Mouse (Mus musculus) stomach, postnatal 0 days (tissue): ENCODE results near the gene Olfr1277. TPM values are rescaled to one million over a fixed set of nuclear protein-coding genes. Genes with fewer than 3 reads are reported as not detected.

ENCODE experiments used
- ATAC-seq: fragments of 200-750 bp; cut with Nextera tagmentation; 2 replicates; pipeline ENCODE4 v1.8.0; 2017; ENCODE audit not compliant: low FRiP score, low TSS enrichment
- DNase-seq: peaks from one replicate; pipeline ENCODE4 v3.0.0-alpha.2; 2016; ENCODE audit warnings: low spot score
- H3K27ac ChIP-seq: fragments of 300-500 bp; sonication (generic); replicated peaks from 2 replicates; pipeline ENCODE4 v1.5.1; 2014; ENCODE audit warnings: mild to moderate bottlenecking, control low read depth
- H3K27me3 ChIP-seq: fragments of 300-500 bp; sonication (generic); 2 replicates; pipeline ENCODE4 v1.6.1; 2014; ENCODE audit warnings: low read length; ENCODE audit not compliant: control insufficient read depth, insufficient read depth
- H3K36me3 ChIP-seq: fragments of 300-500 bp; sonication (generic); 2 replicates; pipeline ENCODE4 v1.6.1; 2014; ENCODE audit warnings: low read length, mixed read lengths; ENCODE audit not compliant: control insufficient read depth, insufficient read depth
- H3K4me1 ChIP-seq: fragments of 300-500 bp; sonication (generic); replicated peaks from 2 replicates; pipeline ENCODE4 v1.6.1; 2014; ENCODE audit warnings: antibody characterized with exemption; ENCODE audit not compliant: control insufficient read depth, insufficient read depth
- H3K4me2 ChIP-seq: fragments of 300-500 bp; sonication (generic); replicated peaks from 2 replicates; pipeline ENCODE4 v1.6.1; 2014; ENCODE audit warnings: low read depth, mild to moderate bottlenecking, control low read depth, moderate library complexity
- H3K4me3 ChIP-seq: fragments of 300-500 bp; sonication (generic); 2 replicates; pipeline ENCODE4 v1.5.1; 2014; ENCODE audit warnings: low read depth, low read length, control low read depth
- H3K9ac ChIP-seq: fragments of 300-500 bp; sonication (generic); 2 replicates; pipeline ENCODE4 v1.6.1; 2014; ENCODE audit warnings: mild to moderate bottlenecking, low read length, control low read depth, mixed read lengths
- H3K9me3 ChIP-seq: fragments of 300-500 bp; sonication (generic); 2 replicates; pipeline ENCODE4 v1.6.1; 2016; ENCODE audit warnings: low read length; ENCODE audit not compliant: control insufficient read depth
- CTCF ChIP-seq: IDR thresholded peaks from 2 replicates; pipeline ENCODE4 v1.5.1; 2016; ENCODE audit warnings: antibody characterized with exemption, low read depth, mild to moderate bottlenecking, moderate library complexity
- EP300 ChIP-seq: optimal IDR thresholded peaks from 2 replicates; pipeline ENCODE3; 2016; ENCODE audit warnings: antibody characterized with exemption
- WGBS: fragments of 180-500 bp; shearing (Covaris S2); extraction: QIAGEN DNeasy Blood & Tissue Kit; methylation state at CpG from one replicate; pipeline ENCODE4 v1.1.7; 2014; 5-methylcytosine and 5-hydroxymethylcytosine counted together
- polyA plus RNA-seq: library from polyadenylated mRNA; unstranded; fragments of >200 nt; fragmentation: Nextera tagmentation; extraction: Ambion mirVana; gene quantifications from 2 replicates; pipeline ENCODE4 v1.2.1, GENCODE M21; 2015

Olfr1277 gene
- polyA plus RNA-seq, 1 experiment from 2014 or later: not detected

DNA sequence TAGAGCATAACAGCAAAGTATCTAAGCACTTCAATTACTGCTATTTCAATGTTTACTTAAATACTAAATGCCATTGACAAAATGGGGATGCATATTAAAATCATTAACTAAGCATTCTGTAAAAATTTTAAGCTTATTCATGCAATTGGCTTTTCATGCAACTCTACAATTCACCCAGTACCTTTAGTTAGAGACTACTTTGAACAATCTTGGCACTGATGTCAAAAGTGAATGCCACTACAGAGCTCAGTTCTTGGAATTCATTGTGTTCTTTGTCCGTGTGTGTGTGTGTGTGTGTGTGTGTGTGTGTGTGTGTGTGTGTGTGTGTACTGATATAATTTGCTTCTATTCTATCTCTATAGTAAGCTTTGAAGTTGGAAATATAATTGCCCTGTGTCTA is 38.7 kb downstream of the Olfr1277 start, which contains the start of gene Olfr1275:
Gene Olfr1275, minus strand, starts transcription at position 101 of the 400 bp plus-strand sequence.
- Histone ChIP-seq H3K4me2 (no peak within 1 kb of the TSS), H3K27me3 (no peaks in the 10 kb centered on the region), H3K9ac (no peak within 1 kb of the TSS), H3K9me3 (no peaks in the 10 kb centered on the region), H3K4me3 (no peak within 1 kb of the TSS), H3K4me1 (no peaks in the 10 kb centered on the region), H3K36me3 (no peaks in the 10 kb centered on the region), H3K27ac (no peak within 1 kb of the TSS)
- DNase-seq: no peak
- WGBS: 83% methylated on average over 1 of the region's 1 CpGs
- ATAC-seq: no peak
- no peak for TF ChIP-seq EP300
- TF ChIP-seq CTCF: no peak

DNA sequence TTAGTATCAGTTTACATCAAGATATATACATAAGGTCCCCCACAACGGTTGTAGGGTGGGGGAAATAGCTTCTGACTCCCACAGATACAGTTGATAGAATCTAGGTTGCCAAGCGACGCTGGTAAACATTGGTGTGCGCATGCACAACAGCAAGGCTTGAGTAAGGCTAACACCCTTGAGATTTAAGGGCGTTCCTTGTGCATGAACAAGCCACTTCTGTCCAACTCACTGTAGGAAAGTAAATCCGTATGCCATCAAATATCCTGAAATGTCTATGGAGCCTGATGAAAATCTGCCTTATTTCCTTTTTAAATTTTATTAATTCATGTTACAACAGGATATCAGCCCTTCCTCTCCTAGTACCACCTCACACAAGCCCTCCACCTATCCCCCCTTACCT is 44.4 kb downstream of the Olfr1277 start, which contains the start of gene 4930430A15Rik:
Gene 4930430A15Rik, minus strand, starts transcription at position 101 of the 400 bp plus-strand sequence.
- Histone ChIP-seq H3K9me3 (no peaks in the 10 kb centered on the region), H3K27me3 (no peaks in the 10 kb centered on the region), H3K27ac (no peak within 1 kb of the TSS), H3K4me1 (no peaks in the 10 kb centered on the region), H3K4me2 (no peak within 1 kb of the TSS), H3K9ac (no peak within 1 kb of the TSS), H3K36me3 (no peaks in the 10 kb centered on the region), H3K4me3 (no peak within 1 kb of the TSS)
- WGBS: 81% methylated on average over 6 of the region's 6 CpGs
- ATAC-seq (no peak), DNase-seq (no peak)
- TF ChIP-seq CTCF (no peak), EP300 (no peak)

Other genes with a start within 250 kb of the Olfr1277 start
- not detected in 2 replicates for gene Gm13941, start 168.1 kb downstream of the Olfr1277 start, polyA plus RNA-seq
- gene Gm15130, start 121.2 kb downstream of the Olfr1277 start, polyA plus RNA-seq: not detected in 2 replicates
- gene 4930430A15Rik, start 44.5 kb downstream of the Olfr1277 start, polyA plus RNA-seq: not detected in 2 replicates
- gene Olfr1275, start 38.8 kb downstream of the Olfr1277 start, polyA plus RNA-seq: not detected in 2 replicates
- not detected in 2 replicates for gene Olfr1276, start 19.6 kb downstream of the Olfr1277 start, polyA plus RNA-seq
- gene Olfr1278, start 16.0 kb upstream of the Olfr1277 start, polyA plus RNA-seq: not detected in 2 replicates
- not detected in 2 replicates for gene Olfr1279, start 26.5 kb upstream of the Olfr1277 start, polyA plus RNA-seq
- gene Olfr1280, start 39.9 kb upstream of the Olfr1277 start, polyA plus RNA-seq: not detected in 2 replicates
- gene Olfr1281, start 52.4 kb upstream of the Olfr1277 start, polyA plus RNA-seq: not detected in 2 replicates
- gene Olfr1282, start 62.0 kb upstream of the Olfr1277 start, polyA plus RNA-seq: not detected in 2 replicates
- not detected in 2 replicates for gene Olfr1283, start 92.7 kb upstream of the Olfr1277 start, polyA plus RNA-seq
- gene Olfr1284, start 101.4 kb upstream of the Olfr1277 start, polyA plus RNA-seq: not detected in 2 replicates
- not detected in 2 replicates for gene Olfr1286, start 149.0 kb upstream of the Olfr1277 start, polyA plus RNA-seq
- not detected in 2 replicates for gene Olfr1287, start 175.0 kb upstream of the Olfr1277 start, polyA plus RNA-seq
- not detected in 2 replicates for gene Olfr1288, start 200.0 kb upstream of the Olfr1277 start, polyA plus RNA-seq
- not detected in 2 replicates for gene Olfr1289, start 206.7 kb upstream of the Olfr1277 start, polyA plus RNA-seq
- gene Olfr1290, start 219.7 kb upstream of the Olfr1277 start, polyA plus RNA-seq: not detected in 2 replicates
- gene Olfr1291-ps1, start 223.1 kb upstream of the Olfr1277 start, polyA plus RNA-seq: 0.02 TPM in 1 of 2 replicates, not detected in the other